ENCODE assay signal across 9 mouse cellular contexts in the genomic region with DNA sequence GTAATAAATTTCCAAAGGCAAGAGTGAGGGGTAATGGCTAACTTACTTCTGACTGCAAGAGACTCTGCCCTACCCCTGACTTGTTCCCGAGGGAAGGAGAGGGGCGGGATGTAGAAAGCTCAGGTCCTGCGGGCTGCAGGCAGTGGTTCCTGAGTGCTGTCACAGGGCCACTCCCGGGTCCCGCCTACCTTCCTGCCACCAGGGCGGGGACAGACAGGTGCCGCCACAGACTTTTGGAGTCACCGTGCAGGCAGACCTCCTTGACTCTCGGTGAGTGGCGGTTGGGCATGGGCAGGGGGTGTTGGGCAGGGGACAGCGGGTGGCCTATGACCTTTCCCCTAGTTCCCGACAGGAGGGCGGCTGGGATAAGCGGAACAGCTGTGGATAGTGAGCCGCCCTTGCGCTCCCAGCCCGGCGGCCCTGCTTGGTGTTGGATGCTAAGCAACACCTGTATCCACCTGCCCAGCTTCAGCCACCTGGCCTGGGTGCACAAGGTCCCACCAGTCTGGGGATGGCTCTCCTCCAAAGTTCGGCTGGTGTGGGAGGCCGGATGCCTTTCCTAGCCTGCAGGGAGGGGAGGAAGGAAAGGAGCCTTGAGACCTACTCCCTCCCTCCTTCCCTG. TPM values are rescaled to one million over a fixed set of nuclear protein-coding genes. Genes with fewer than 3 reads are reported as not detected.
A peak's percentile ranks its signal among the peaks of the same experiment; 100 is the strongest.
DNase-seq lines count a peak whose midpoint lies in the region; ATAC-seq lines count a peak whose summit lies in the region.
"Had no signal": no experiment of that assay in that cellular context is flagged by ENCODE, and none has a peak within 500 bp of the region (broad histone marks: within the 10 kb centered on the region; RNA-seq: fewer than 3 reads in every experiment).

No protein-coding gene starts in this region.

- no peak overlapping the region for H3K27ac ChIP-seq in liver, embryonic 15.5 days (replicated peaks)

- peaks cover 57% of the 10 kb centered on the region for H3K27me3 ChIP-seq in liver, embryonic 15.5 days

- no peaks in the 10 kb centered on the region for H3K36me3 ChIP-seq in liver, embryonic 15.5 days (replicated peaks)

- H3K4me1 ChIP-seq in liver, embryonic 15.5 days (replicated peaks): peaks cover 47% of the 10 kb centered on the region

- no peaks in the 10 kb centered on the region for H3K9me3 ChIP-seq in liver, embryonic 15.5 days (replicated peaks)

- no peak for ATAC-seq in liver, embryonic 15.5 days (ENCODE audit: insufficient read depth)
- no peak for ATAC-seq in CD4-positive, CD25-positive, alpha-beta regulatory T cell, adult 4 months

- H3K4me3 ChIP-seq in liver, embryonic 15.5 days (replicated peaks): no peak overlapping the region

- WGBS in liver, embryonic 15.5 days (ENCODE audit: insufficient replicate concordance): 24% methylated on average over 20 of the region's 20 CpGs

- peak; percentile 13 for DNase-seq in adrenal gland, adult 2 months
- no peak for DNase-seq in adrenal gland, postnatal 4 days (ENCODE audit: low spot score in 2 of 2)
- peak; percentile 33 for DNase-seq in thymus, postnatal 4 days
- DNase-seq in thymus, postnatal 14 days: no peak
- DNase-seq in urinary bladder, postnatal 36 days (ENCODE audit: low spot score in 2 of 2): peak; percentile 60 to 72
- DNase-seq in embryo, embryonic 10.5 days (ENCODE audit: low spot score): no peak
- DNase-seq: gastrocnemius, postnatal 25 days had no signal

- H3K9ac ChIP-seq in liver, embryonic 15.5 days: no peak overlapping the region

- peak overlapping the region; percentile 30; the same call in 1 of the 2 replicates for H3K4me2 ChIP-seq in liver, embryonic 15.5 days

RNA-seq across cellular contexts. Expression of a gene that starts 3.5 kb away (rescaled TPM):
- total RNA-seq in adrenal gland, adult 2 months (2021): 1 to 10 TPM; 3.1 to 5.4 TPM
- 5.7 and 6.9 TPM in 2 replicates for polyA plus RNA-seq in adrenal gland, adult 2 months (2012; rRNA removed)
- total RNA-seq in adrenal gland, postnatal 4 days (2021): 1 to 10 TPM; 2.4 to 6.2 TPM
- 1.1 and 1.3 TPM in 2 replicates for polyA plus RNA-seq in liver, embryonic 15.5 days (2015; fragmentation: Nextera tagmentation; extraction: Ambion mirVana)
- 10 to 100 TPM in 1 of 2 experiments, 1 to 10 TPM in 1; 8.6 to 16.0 TPM for polyA plus RNA-seq in CD4-positive, CD25-positive, alpha-beta regulatory T cell, adult 4 months (2017; shearing (Covaris generic))

RNA-seq across cellular contexts. Expression of a gene that starts 19.8 kb away (rescaled TPM):
- total RNA-seq in adrenal gland, adult 2 months (2021): 10 to 100 TPM in 1 of 2 experiments, 1 to 10 TPM in 1; 8.5 to 11.3 TPM
- polyA plus RNA-seq in adrenal gland, adult 2 months (2012; rRNA removed): 24.1 and 24.6 TPM in 2 replicates
- total RNA-seq in adrenal gland, postnatal 4 days (2021): 10 to 100 TPM; 13.1 to 13.4 TPM
- polyA plus RNA-seq in liver, embryonic 15.5 days (2015; fragmentation: Nextera tagmentation; extraction: Ambion mirVana): 9.8 and 10.1 TPM in 2 replicates
- 10 to 100 TPM; 16.2 to 31.3 TPM for polyA plus RNA-seq in CD4-positive, CD25-positive, alpha-beta regulatory T cell, adult 4 months (2017; shearing (Covaris generic))

Comparison
In these comparisons a context has a peak if more than half of its experiments do, and no peak if none do; other contexts are left out.
1. DNase-seq: peak in adrenal gland, adult 2 months (single experiment), thymus, postnatal 4 days (single experiment) and urinary bladder, postnatal 36 days (2 of 2); none in adrenal gland, postnatal 4 days (0 of 2), thymus, postnatal 14 days (single experiment) and embryo, embryonic 10.5 days (single experiment).